In the genomic region with DNA sequence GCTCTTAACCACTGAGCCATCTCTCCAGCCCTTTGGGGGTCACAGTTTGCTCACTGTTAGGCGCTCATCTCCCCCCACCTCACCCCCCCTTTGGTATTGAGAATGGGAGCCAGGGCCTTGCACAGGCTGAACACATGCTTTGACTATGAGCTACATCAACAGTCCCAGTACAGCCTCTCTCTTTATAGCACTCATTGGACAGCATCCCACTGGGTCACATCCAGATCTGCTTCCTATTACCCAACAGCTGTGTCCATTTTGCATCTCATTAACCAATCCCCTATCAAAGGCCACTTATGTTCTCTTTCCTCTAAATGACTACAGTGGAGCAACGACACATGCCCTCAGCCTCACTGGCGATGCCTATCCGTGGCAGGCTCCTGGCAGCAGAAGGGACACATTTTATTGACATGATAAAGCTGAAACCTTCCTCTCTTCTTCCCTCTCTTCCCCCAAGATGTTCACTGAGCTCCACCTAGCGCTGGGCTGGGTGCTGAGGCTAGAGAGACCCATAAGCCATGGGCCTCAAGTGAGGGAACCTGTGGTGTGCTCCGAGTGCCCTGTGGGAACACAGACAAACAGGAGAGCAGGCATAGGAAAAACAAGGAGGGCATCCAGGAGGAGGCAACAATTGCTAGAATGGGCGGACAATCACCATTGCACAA, we compare ENCODE assay signal across 9 mouse cellular contexts. TPM values are rescaled to one million over a fixed set of nuclear protein-coding genes. Genes with fewer than 3 reads are reported as not detected.
DNase-seq lines count a peak whose midpoint lies in the region; ATAC-seq lines count a peak whose summit lies in the region.
"Had no signal": no experiment of that assay in that cellular context is flagged by ENCODE, and none has a peak within 500 bp of the region (broad histone marks: within the 10 kb centered on the region; RNA-seq: fewer than 3 reads in every experiment).

No protein-coding gene starts in this region.

- H3K27ac ChIP-seq in hindbrain, embryonic 11.5 days (ENCODE audit: low read depth, low read length), result no peak overlapping the region
- H3K27ac ChIP-seq: macrophage had no signal

- H3K9me3 ChIP-seq in hindbrain, embryonic 11.5 days (ENCODE audit: control insufficient read depth, low read length), result no peaks in the 10 kb centered on the region

- H3K27me3 ChIP-seq in hindbrain, embryonic 11.5 days (ENCODE audit: control insufficient read depth, insufficient read depth, low read length), result no peaks in the 10 kb centered on the region

- WGBS in hindbrain, embryonic 11.5 days, result 72% methylated on average over 7 of the region's 7 CpGs

- no peak for ATAC-seq in hindbrain, embryonic 11.5 days (ENCODE audit: low FRiP score)

- H3K36me3 ChIP-seq in hindbrain, embryonic 11.5 days (ENCODE audit: control insufficient read depth, insufficient read depth, low read length), result no peaks in the 10 kb centered on the region

- no peak overlapping the region for H3K4me2 ChIP-seq in hindbrain, embryonic 11.5 days (replicated peaks; ENCODE audit: low read depth, low read length)

- H3K9ac ChIP-seq in hindbrain, embryonic 11.5 days (ENCODE audit: low read depth, low read length), result no peak overlapping the region

- no peaks in the 10 kb centered on the region for H3K4me1 ChIP-seq in hindbrain, embryonic 11.5 days (replicated peaks; ENCODE audit: control insufficient read depth, insufficient read depth, low read length)

- H3K4me3 ChIP-seq in hindbrain, embryonic 11.5 days (ENCODE audit: low read depth, low read length), result no peak overlapping the region

- DNase-seq in gastrocnemius, adult 18-20 months (ENCODE audit: low spot score), result peak; percentile 70
- DNase-seq in gastrocnemius, postnatal 25 days, result no peak
- DNase-seq in right cerebral cortex, adult 18-20 months, result peak; percentile 45
- DNase-seq in right cerebral cortex, postnatal 25 days, result no peak
- DNase-seq in hindbrain, embryonic 11.5 days (ENCODE audit: low spot score), result peak; percentile 17
- peak; percentile 66 for DNase-seq in lung, postnatal 10 days
- DNase-seq in thymus, postnatal 4 days, result no peak
- DNase-seq in spleen, postnatal 10 days (ENCODE audit: low spot score in 2 of 2), result no peak

RNA-seq across cellular contexts. Expression of a gene that starts 57.3 kb away (rescaled TPM):
- total RNA-seq in gastrocnemius, adult 18-20 months (2021), result 10 to 100 TPM; 19.5 to 23.6 TPM
- 10 to 100 TPM; 21.3 to 22.6 TPM for total RNA-seq in gastrocnemius, postnatal 25 days (2021)
- polyA plus RNA-seq in hindbrain, embryonic 11.5 days (2014; fragmentation: Nextera tagmentation; extraction: Ambion mirVana), result 20.1 and 30.3 TPM in 2 replicates

Comparison
In these comparisons a context has a peak if more than half of its experiments do, and no peak if none do; other contexts are left out.
1. DNase-seq: peak in gastrocnemius, adult 18-20 months (single experiment), right cerebral cortex, adult 18-20 months (single experiment), hindbrain, embryonic 11.5 days (single experiment) and lung, postnatal 10 days (single experiment); none in gastrocnemius, postnatal 25 days (single experiment), right cerebral cortex, postnatal 25 days (single experiment), thymus, postnatal 4 days (single experiment) and spleen, postnatal 10 days (0 of 2).